Mouse (Mus musculus) forelimb bud, embryonic 11.5 days (tissue): ENCODE measurements around the gene Rragc.

Experiments used
- DNase-seq: peaks from one replicate; pipeline ENCODE4 v3.0.0-alpha.2; 2012; ENCODE audit warnings: low read depth, low spot score

Gene Rragc

DNA sequence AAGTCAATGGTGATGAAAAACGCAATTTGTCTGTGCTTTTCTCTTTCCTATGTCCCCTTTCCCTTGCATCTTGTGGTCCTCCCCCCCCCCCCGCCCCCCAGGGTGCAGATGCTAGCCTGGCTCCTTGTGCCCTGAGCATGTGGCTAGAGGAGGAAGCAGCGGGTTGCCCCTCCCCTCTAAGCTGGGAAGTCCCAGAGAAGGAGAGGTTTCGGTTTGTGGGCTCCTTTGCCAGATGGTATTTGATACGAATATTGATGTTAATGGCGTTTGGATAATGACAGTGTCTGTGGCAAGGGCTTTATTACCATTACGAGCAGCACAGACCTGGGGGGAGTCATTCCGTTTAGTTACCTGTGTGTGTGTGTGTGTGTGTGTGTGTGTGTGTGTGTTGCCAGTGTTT is 34.8 kb downstream of the Rragc start:
- DNase-seq, result no peak

DNA sequence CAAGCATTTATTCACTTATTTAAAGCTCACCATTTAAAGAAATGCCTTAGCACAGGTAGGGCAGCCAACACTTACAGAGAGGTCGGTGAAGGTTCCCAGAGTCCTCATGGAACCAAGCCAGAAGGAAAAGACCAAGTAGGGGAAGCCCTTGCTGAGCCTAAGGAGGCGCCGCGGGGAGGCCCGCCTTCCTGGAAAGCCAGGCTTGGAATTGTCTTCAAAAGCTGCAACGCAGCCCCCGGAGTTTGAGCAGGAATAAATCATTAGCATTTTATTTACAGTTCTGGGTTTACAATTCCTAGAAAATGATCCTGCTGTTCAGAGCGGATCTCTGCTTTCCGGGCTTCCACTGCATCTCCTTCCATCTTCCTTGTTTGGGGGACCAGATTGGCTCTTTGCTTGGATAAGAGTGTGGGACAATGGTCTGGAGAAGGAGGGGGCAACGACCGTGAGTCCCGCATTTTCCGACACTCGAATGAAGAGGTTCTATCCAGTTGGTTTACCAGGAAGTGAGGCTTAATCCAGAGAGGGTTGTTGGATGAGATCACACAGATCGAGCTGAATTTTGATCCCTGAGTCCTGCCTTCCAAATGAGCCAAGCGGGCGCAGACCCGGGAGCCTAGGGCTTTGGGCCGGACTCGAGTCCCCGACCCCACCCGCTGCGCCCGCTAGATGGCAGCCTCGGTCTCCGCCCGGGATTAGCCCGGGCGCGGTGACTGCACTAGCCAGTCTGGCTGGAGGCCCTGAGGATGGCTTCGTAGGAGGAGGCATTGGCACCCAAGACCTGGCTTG is 39.7 kb downstream of the Rragc start:
- peak; percentile 79 for DNase-seq

DNA sequence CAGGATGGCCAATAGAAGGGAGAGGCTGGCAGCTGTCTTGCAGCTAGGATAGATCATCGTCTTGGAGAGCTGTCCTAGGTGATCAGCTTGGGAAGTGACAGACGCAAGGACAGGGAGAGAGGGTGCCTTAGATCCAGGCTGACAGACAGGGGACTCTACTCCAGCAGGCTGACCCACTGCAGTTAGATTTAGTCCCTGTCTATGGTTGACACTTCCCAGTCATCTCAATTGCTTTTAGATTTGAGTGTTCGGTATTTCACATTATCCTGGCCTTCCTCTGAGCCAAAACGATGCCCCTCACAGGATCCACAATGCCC is 40.2 kb downstream of the Rragc start:
- DNase-seq, result no peak

DNA sequence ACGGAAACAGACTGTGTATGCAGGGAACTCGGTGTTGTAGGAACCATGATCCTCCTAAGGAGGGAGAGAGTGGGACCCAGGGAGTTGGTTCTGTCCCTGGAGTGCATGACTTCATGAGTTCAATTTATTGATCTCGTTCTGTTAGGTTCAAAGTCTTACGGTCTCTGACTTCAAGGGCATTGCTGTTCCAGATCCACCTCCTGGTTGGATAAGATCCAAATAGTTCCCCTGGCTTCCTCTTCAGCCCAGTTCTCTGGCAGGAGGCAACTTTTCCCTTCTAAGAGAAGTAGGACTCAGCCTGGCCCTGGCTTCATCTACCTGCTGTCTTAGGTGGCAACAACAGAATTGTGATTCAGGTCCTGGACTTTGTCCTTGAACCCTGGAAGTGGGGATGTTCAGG is 40.6 kb downstream of the Rragc start:
- DNase-seq, result no peak

DNA sequence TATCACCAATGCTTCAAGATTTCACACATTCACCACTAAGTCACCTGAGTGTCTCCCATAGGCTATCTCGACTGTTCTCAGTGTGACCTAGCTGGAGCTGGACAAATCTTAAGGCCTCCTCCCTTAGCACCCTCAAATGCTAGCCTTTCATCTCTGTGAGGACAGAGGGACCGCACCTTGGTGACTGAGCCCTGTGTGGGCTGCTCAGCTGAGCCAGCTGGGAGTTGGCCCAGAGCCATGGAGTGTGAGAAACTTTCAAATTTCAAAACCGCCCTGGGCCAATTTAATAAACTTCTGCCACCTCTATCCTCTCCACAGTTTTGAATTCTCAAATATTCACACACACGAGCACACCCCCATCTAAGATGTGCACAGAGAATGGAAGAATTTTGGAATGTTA is 43.7 kb downstream of the Rragc start:
- no peak for DNase-seq

DNA sequence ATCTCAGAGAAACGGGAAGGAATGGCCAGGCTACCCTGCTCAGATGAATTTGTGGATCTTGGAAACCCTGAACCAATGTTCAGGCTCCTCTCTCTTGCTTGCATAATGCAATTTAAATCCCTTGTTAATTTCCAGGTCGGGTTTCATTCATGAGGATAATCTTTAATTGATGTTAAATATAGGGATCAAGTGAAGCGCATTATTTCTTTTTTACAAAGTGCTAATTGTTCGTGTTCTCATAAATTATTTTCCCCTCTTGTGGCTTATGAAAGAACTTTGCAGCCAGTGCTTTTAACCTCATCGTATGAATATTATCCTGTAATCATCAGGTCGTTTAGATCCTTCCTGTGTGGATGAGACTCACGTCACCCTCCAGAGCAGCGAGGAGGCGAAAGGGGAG is 45.5 kb downstream of the Rragc start:
- DNase-seq, result no peak

GRCm38 (mm10) chr4:123968663-123969321 is 51.5 kb downstream of the Rragc start:
- no peak for DNase-seq

DNA sequence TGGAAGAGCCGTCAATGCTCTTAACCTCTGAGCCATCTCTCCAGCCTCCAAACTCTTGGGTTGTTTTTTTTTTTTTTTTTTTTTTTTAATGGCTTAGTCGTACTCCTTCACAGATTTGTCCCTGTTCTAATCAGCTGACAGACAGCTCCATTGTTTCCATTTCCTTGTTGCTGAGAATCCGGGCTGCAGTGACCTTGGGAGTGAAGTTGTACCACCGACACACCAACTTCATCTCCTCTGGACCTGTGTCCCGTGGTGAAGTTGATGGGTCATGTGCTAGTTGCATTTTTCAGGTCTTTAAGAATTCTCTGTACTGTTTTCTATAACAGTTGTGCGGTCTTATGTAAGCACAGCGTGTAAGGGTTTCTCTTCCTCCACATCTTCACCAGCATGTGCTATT is 52.2 kb downstream of the Rragc start:
- no peak for DNase-seq

DNA sequence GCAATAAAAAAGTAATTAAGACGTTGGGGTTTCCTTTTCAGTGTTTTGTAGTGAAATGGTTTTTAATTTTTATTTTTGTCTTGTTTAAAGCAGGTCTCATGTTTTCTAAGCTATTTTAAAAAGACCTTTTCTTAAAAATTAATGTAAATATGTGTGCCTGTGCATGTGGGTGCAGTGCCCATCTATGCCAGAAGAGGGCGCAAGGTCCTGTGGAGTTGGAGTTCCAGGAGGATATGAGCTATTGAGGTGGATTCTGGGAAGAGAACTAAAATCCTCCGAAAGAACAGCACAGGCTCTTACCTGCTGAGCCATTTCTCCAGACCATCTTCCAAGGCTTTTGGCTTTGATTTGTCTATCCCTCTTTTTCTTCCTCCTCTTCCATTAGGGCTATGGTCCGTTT is 53.8 kb downstream of the Rragc start:
- DNase-seq, result no peak

- DNase-seq, result no peak
Measured at GRCm38 (mm10) chr4:123972423-123973049, 55.3 kb downstream of the Rragc start.

DNA sequence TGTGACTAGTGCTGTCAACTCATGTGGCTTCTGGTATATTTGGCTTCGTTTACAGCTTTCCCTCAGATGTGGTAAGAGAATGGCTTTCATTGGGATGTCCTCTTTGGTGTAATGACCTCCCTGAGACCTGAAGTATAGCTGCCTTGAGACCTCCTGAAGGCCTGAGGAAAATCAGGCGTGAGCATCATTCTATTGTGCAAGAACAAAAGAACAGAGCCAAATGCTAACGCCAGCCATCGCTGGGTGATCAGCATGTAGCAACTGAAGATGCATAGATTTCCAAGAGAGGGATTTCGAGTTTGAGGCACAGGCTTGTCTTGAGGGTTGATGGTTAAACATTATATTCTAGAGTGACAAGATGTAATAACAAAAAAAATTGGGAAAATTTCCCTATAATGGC is 64.9 kb downstream of the Rragc start:
- no peak for DNase-seq
